Mouse (Mus musculus) heart, embryonic 13.5 days (tissue): ENCODE data around the gene Cyb561a3. TPM values are rescaled to one million over a fixed set of nuclear protein-coding genes. Genes with fewer than 3 reads are reported as not detected.

Source experiments
- ATAC-seq: fragments of 200-750 bp; cut with Nextera tagmentation; 2 replicates; pipeline ENCODE4 v1.8.0; 2017; ENCODE audit warnings: moderate TSS enrichment; ENCODE audit not compliant: insufficient number of reproducible peaks, low FRiP score, low TSS enrichment; ENCODE audit errors: extremely low read depth
- H3K27ac ChIP-seq: fragments of 300-500 bp; sonication (generic); replicated peaks from 2 replicates; pipeline ENCODE4 v1.5.1; 2015; ENCODE audit warnings: moderate library complexity, mild to moderate bottlenecking, inconsistent platforms
- H3K27me3 ChIP-seq: fragments of 300-500 bp; sonication (generic); replicated peaks from 2 replicates; pipeline ENCODE4 v1.6.1; 2015; ENCODE audit warnings: mild to moderate bottlenecking, inconsistent platforms
- H3K36me3 ChIP-seq: fragments of 300-500 bp; sonication (generic); 2 replicates; pipeline ENCODE4 v1.6.1; 2015; ENCODE audit warnings: mild to moderate bottlenecking, inconsistent platforms
- H3K4me1 ChIP-seq: fragments of 300-500 bp; sonication (generic); 2 replicates; pipeline ENCODE4 v1.6.1; 2015; ENCODE audit warnings: inconsistent platforms
- H3K4me2 ChIP-seq: fragments of 300-500 bp; sonication (generic); 2 replicates; pipeline ENCODE4 v1.6.1; 2015; ENCODE audit warnings: inconsistent platforms, mild to moderate bottlenecking, moderate library complexity
- H3K4me3 ChIP-seq: fragments of 300-500 bp; sonication (generic); 2 replicates; pipeline ENCODE4 v1.5.1; 2015; ENCODE audit warnings: moderate library complexity, mild to moderate bottlenecking, inconsistent platforms
- H3K9ac ChIP-seq: fragments of 300-500 bp; sonication (generic); 2 replicates; pipeline ENCODE4 v1.6.1; 2015; ENCODE audit warnings: inconsistent platforms, mild to moderate bottlenecking, moderate library complexity
- H3K9me3 ChIP-seq: fragments of 300-500 bp; sonication (generic); 2 replicates; pipeline ENCODE4 v1.6.1; 2016; ENCODE audit warnings: inconsistent platforms
- WGBS: fragments of 180-500 bp; shearing (Covaris S2); methylation state at CpG from one replicate; pipeline ENCODE4 v1.1.7; 2015; ENCODE audit warnings: mixed read lengths; 5-methylcytosine and 5-hydroxymethylcytosine counted together
- polyA plus RNA-seq: library from polyadenylated mRNA; unstranded; fragments of >200 nt; fragmentation: Nextera tagmentation; extraction: Ambion mirVana; gene quantifications from 2 replicates; pipeline ENCODE4 v1.2.1, GENCODE M21; 2015

Cyb561a3 gene
- polyA plus RNA-seq, 1 experiment from 2014 or later = 10.9 TPM

DNA sequence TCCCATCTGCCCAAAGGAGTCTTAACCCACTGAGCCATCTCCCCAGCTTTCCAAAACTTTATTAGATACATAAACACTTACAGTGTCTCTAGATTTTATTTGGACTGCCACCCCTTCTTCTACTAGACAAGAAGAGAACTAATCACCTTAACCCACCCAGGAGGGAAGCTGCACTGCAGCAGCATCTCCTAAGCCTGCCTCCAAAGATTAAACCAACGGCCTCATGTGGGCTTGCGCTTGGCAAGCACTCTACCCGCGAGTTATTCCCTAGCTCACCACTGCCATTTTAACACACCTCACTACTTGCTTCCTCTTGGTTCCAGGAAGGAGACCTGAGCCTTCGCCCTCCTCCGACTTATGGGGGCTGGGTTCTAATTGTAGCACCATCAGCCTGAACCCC lies 12.7 kb upstream of the Cyb561a3 start:
- H3K27ac ChIP-seq = no peak overlapping the region
- no peak for ATAC-seq
- no peaks in the 10 kb centered on the region for H3K27me3 ChIP-seq
- H3K9me3 ChIP-seq = peaks cover 5% of the 10 kb centered on the region; the same call in 1 of the 2 replicates
- WGBS = 75% methylated on average over 6 of the region's 6 CpGs
- H3K9ac ChIP-seq = no peak overlapping the region
- H3K4me1 ChIP-seq = peaks cover 18% of the 10 kb centered on the region
- no peak overlapping the region for H3K4me2 ChIP-seq
- H3K36me3 ChIP-seq = peaks cover 15% of the 10 kb centered on the region
- no peak overlapping the region for H3K4me3 ChIP-seq

GRCm38 (mm10) chr19:10565217-10565616 lies 11.8 kb upstream of the Cyb561a3 start:
- Histone ChIP-seq H3K27ac (0 out of 2 replicates have a peak overlapping the region, but pooled peaks have one; percentile 28), H3K4me1 (peaks cover 18% of the 10 kb centered on the region), H3K36me3 (peaks cover 24% of the 10 kb centered on the region), H3K9me3 (peaks cover 5% of the 10 kb centered on the region; the same call in 1 of the 2 replicates), H3K27me3 (no peaks in the 10 kb centered on the region), H3K4me2 (no peak overlapping the region), H3K9ac (no peak overlapping the region), H3K4me3 (no peak overlapping the region)
- no peak for ATAC-seq
- 60% methylated on average over 4 of the region's 4 CpGs for WGBS

- H3K4me3 ChIP-seq = no peak overlapping the region
- no peaks in the 10 kb centered on the region for H3K4me1 ChIP-seq
- no peaks in the 10 kb centered on the region for H3K27me3 ChIP-seq
- WGBS = 87% methylated on average over 6 of the region's 6 CpGs
- no peak overlapping the region for H3K27ac ChIP-seq
- ATAC-seq = no peak
- H3K9ac ChIP-seq = no peak overlapping the region
- H3K4me2 ChIP-seq = no peak overlapping the region
- peaks cover 5% of the 10 kb centered on the region; the same call in 1 of the 2 replicates for H3K9me3 ChIP-seq
- H3K36me3 ChIP-seq = peaks cover 68% of the 10 kb centered on the region
These were observed 7.3 kb upstream of the Cyb561a3 start for GRCm38 (mm10) chr19:10569627-10570026.

DNA sequence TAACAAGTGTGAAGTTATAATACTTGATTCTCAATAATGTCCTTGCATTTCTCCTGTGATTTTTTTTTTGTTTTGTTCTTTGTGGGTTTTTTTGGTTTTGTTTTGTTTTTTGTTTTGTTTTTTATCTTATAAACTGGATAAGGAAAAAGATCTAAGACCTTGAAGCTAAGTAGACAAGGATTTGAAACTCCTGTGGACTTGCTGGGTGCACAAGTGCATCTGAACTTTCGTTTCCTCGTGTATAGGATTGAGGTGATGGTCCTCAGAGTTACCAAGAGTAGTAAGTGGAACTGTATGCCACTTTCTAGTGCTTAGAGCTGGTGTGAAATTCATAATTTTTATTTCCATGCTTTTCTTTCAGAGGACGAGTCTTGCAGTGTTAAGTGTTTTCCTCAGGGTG lies 3.1 kb downstream of the Cyb561a3 start:
- H3K27me3 ChIP-seq = no peaks in the 10 kb centered on the region
- H3K4me2 ChIP-seq = no peak overlapping the region
- H3K27ac ChIP-seq = no peak overlapping the region
- peaks cover 24% of the 10 kb centered on the region for H3K36me3 ChIP-seq
- 74% methylated on average over 3 of the region's 3 CpGs for WGBS
- no peak overlapping the region for H3K9ac ChIP-seq
- no peak overlapping the region for H3K4me3 ChIP-seq
- H3K9me3 ChIP-seq = no peaks in the 10 kb centered on the region
- H3K4me1 ChIP-seq = peaks cover 25% of the 10 kb centered on the region
- ATAC-seq = no peak

DNA sequence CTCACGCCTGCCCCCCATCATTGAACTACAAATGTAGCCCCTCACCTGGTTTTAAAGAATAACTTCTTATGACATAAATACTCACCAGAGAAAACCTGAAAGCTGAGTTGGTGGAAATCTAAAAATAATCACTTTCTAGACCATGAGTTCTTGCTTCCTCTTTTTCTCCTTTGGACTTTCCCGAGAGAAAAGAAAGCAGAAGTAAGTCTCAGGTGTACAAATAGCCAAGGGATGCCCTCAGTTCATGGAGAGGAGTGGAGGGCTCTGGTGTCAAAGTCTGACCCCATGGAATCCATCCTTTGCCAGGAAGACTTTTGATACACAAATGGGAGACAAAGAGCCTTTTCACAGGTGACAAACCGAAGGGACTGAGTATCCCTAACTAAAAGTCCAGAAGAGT lies 3.8 kb downstream of the Cyb561a3 start:
- ATAC-seq = no peak
- Histone ChIP-seq H3K4me2 (no peak overlapping the region), H3K9me3 (no peaks in the 10 kb centered on the region), H3K36me3 (peaks cover 29% of the 10 kb centered on the region), H3K4me1 (peaks cover 24% of the 10 kb centered on the region), H3K27ac (no peak overlapping the region), H3K4me3 (no peak overlapping the region), H3K27me3 (no peaks in the 10 kb centered on the region), H3K9ac (no peak overlapping the region)
- 66% methylated on average over 3 of the region's 3 CpGs for WGBS

GRCm38 (mm10) chr19:10581984-10582383 lies 5.0 kb downstream of the Cyb561a3 start:
- H3K9ac ChIP-seq = no peak overlapping the region
- H3K9me3 ChIP-seq = no peaks in the 10 kb centered on the region
- H3K36me3 ChIP-seq = peaks cover 39% of the 10 kb centered on the region
- H3K4me1 ChIP-seq = peaks cover 16% of the 10 kb centered on the region
- H3K27ac ChIP-seq = no peak overlapping the region
- H3K4me3 ChIP-seq = no peak overlapping the region
- ATAC-seq = no peak
- WGBS = 71% methylated on average over 6 of the region's 6 CpGs
- no peak overlapping the region for H3K4me2 ChIP-seq
- no peaks in the 10 kb centered on the region for H3K27me3 ChIP-seq

DNA sequence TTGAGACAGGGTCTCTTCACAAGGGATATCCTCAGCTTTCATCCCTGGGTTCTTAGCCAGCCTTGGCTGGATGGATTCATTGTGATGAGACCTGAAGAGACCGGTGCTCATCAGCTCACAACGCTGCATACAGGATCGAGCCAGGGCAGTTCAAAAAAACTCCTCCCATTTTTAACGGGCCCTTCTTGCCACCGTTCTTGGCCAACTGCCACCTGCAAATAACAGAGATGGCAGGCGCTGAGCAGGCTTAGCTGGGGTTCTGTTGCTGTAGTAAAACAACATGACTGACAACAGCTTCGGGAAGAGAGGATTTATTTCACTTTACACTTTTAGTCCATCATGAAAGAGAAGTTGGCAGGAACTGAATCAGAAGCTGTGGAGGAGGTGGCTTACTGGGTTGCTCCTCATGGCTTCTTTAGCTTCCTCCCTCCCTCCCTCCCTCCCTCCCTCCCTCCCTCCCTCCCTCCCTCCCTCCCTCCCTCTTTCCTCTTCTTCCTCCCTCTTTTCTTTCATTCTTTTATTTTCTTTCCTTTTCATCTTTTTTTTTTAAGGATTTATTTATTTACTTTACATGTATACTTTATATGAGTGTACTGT lies 6.7 kb downstream of the Cyb561a3 start:
- Histone ChIP-seq H3K9me3 (no peaks in the 10 kb centered on the region), H3K27ac (no peak overlapping the region), H3K4me1 (peaks cover 6% of the 10 kb centered on the region), H3K9ac (no peak overlapping the region), H3K4me3 (no peak overlapping the region), H3K4me2 (no peak overlapping the region; the same call in 1 of the 2 replicates), H3K27me3 (no peaks in the 10 kb centered on the region), H3K36me3 (peaks cover 50% of the 10 kb centered on the region)
- 46% methylated on average over 7 of the region's 7 CpGs for WGBS
- no peak for ATAC-seq

- Histone ChIP-seq H3K4me2 (no peak overlapping the region), H3K27ac (no peak overlapping the region), H3K4me3 (no peak overlapping the region), H3K4me1 (no peaks in the 10 kb centered on the region), H3K36me3 (peaks cover 56% of the 10 kb centered on the region), H3K27me3 (no peaks in the 10 kb centered on the region), H3K9ac (no peak overlapping the region), H3K9me3 (no peaks in the 10 kb centered on the region)
- no peak for ATAC-seq
- 80% methylated on average over 8 of the region's 8 CpGs for WGBS
These were observed 8.1 kb downstream of the Cyb561a3 start for GRCm38 (mm10) chr19:10585112-10585511.

DNA sequence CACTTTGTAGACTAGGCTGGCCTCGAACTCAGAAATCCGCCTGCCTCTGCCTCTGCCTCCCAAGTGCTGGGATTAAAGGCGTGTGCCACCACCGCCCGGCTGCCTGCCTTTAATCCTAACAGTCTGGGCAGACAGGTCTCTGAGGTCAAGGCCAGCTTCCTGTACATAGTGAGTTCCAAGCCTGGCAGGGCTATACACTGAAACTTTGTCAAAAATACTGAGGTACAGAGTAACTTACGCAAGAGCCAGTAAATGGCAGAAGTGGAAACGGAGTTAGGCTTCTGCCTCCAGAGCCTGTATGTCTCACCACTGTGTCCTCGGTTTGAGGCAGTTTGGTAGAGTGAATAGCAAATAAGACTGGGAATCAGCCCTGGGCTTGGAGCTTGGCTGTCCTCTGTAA lies 10.3 kb downstream of the Cyb561a3 start:
- Histone ChIP-seq H3K36me3 (peaks cover 62% of the 10 kb centered on the region), H3K27me3 (no peaks in the 10 kb centered on the region), H3K27ac (no peak overlapping the region), H3K9ac (no peak overlapping the region), H3K4me1 (no peaks in the 10 kb centered on the region), H3K9me3 (no peaks in the 10 kb centered on the region), H3K4me3 (no peak overlapping the region), H3K4me2 (no peak overlapping the region)
- 91% methylated on average over 8 of the region's 8 CpGs for WGBS
- ATAC-seq = no peak

DNA sequence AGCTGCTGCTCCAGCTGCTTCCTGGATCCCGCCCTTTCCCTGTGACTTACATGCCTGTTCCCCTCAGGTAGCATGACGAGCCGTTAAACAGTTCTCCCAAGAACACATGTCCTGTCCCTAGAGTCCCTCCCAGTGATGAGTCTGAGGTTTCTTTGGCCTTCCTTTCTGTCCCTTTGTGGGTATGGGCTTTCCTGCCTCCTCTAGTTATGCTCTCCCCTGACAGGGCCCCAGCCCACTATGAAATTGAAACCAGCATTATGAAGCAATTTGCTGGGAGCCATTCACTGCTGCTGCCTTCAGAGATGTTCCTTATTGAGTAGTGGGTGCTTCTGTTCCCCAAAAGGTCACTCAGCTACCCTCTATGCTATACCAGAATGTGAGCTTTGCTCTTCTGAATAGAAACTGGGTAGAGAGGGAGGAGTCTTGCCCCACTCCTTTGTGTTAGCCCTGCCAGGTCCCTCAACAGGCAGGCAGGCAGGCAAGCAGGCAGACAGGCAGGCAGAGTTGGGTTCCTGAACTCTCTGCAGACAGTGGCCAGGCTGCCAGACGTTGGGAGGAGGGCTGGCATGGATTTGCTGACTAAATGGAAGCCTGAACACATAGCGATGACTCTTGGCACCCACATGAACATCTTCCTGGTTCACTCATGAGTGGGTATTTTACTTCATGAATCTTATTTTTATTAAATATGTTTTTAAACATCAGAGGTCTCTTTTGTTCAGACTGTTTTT lies 12.3 kb downstream of the Cyb561a3 start:
- no peak for ATAC-seq
- Histone ChIP-seq H3K9ac (peak overlapping the region; percentile 34; the same call in 1 of the 2 replicates), H3K27ac (no peak overlapping the region), H3K4me2 (no peak overlapping the region), H3K4me1 (no peaks in the 10 kb centered on the region), H3K36me3 (peaks cover 74% of the 10 kb centered on the region), H3K9me3 (no peaks in the 10 kb centered on the region), H3K4me3 (no peak overlapping the region), H3K27me3 (no peaks in the 10 kb centered on the region)
- WGBS = 69% methylated on average over 5 of the region's 5 CpGs

DNA sequence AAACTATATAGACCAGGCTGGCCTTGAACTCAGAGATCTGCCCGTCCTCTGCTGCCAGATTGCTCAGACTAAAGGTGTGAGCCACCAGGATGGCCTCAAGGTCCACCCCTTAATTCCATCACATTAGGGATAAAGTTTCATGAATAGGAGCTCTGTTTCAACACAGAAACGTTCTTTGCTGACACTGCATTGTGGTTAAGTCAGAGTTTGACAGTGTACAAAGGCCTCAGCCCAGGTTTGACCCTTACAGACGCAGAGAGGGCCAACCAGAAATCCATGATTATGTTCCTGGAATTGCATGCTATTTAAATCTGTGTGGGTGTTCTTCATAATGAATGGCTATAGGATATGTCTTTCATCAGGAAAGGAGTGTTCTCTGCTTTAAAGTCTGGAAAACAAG lies 13.3 kb downstream of the Cyb561a3 start:
- WGBS = 66% methylated on average over 3 of the region's 3 CpGs
- ATAC-seq = no peak

More for the DNA sequence above, 13.3 kb downstream of the Cyb561a3 start:
- no peak overlapping the region for H3K9ac ChIP-seq
- H3K4me2 ChIP-seq = no peak overlapping the region
- H3K36me3 ChIP-seq = peaks cover 79% of the 10 kb centered on the region
- no peaks in the 10 kb centered on the region for H3K4me1 ChIP-seq
- H3K27me3 ChIP-seq = no peaks in the 10 kb centered on the region
- no peak overlapping the region for H3K27ac ChIP-seq
- H3K9me3 ChIP-seq = no peaks in the 10 kb centered on the region
- H3K4me3 ChIP-seq = no peak overlapping the region
